Mouse (Mus musculus) kidney, postnatal 36 days (tissue): ENCODE measurements around the gene Il15ra.

Source experiments
- DNase-seq, 2 experiments: peaks; one replicate each; pipeline ENCODE4 v3.0.0; 2021 to 2022; ENCODE audit warnings: mixed read lengths in 2 of 2

The Il15ra gene

GRCm38 (mm10) chr2:11778087-11778823 lies 73.2 kb downstream of the Il15ra start:
- peak; percentile 90 to 94 for DNase-seq
